Mouse (Mus musculus): ENCODE results near the gene Prdm11. TPM values are rescaled to one million over a fixed set of nuclear protein-coding genes. Genes with fewer than 3 reads are reported as not detected.

Gene Prdm11
- polyA plus RNA-seq, 1 experiment from 2014 or later: 8.0 TPM

DNA sequence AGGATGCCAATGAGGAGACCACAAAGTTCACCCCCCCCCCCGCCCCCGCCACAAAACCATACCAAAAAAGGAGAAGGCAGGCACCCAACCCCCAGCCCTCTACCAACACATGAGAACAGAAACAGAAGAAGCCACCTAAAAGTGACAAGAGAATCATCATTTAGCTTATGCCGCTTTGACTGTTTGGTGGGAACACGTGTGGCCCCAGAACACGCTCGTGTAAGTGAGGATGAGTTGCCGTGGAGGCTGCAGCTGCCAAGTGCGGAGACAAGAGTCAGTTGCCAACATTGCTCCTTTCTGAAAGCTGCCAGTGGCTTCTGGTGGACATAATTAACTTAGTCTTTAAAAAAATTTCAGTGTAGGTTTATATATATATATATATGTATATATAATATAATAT is 74.4 kb downstream of the Prdm11 start:
- 89% methylated on average over 8 of the region's 8 CpGs for WGBS

DNA sequence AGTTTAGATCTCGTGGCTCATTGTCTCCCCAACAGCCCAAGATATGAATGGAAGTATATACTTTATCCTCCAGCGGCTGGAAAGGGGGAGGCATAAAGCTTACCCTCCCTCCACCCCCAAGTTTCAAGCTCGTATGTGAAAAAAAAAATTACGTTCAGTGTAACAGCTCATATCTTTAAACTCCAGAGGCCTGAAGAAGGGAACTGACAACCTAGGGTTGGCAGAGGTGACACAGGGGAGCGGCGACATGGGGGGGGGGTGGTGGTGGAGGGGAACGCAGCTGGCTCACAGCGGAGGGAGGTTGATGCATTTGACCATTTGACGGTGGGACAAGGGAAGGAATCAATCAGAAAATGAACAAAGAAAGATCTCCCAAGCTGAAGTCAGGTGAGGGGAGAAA is 74.9 kb downstream of the Prdm11 start:
- Histone ChIP-seq H3K4me1 (replicated peaks) (peaks cover 13% of the 10 kb centered on the region), H3K9me3 (no peaks in the 10 kb centered on the region), H3K4me3 (replicated peaks) (no peak overlapping the region), H3K9ac (no peak overlapping the region), H3K27ac (no peak overlapping the region), H3K4me2 (replicated peaks) (no peak overlapping the region), H3K36me3 (peaks cover 38% of the 10 kb centered on the region), H3K27me3 (replicated peaks) (no peaks in the 10 kb centered on the region)
- ATAC-seq: no peak
- WGBS: 80% methylated on average over 9 of the region's 9 CpGs

More for the DNA sequence above, 74.4 kb downstream of the Prdm11 start:
- no peak for ATAC-seq
- H3K4me2 ChIP-seq (replicated peaks): no peak overlapping the region
- H3K4me1 ChIP-seq (replicated peaks): peaks cover 12% of the 10 kb centered on the region
- H3K27me3 ChIP-seq (replicated peaks): no peaks in the 10 kb centered on the region
- H3K9ac ChIP-seq: no peak overlapping the region
- H3K9me3 ChIP-seq: no peaks in the 10 kb centered on the region
- H3K36me3 ChIP-seq: peaks cover 38% of the 10 kb centered on the region
- no peak overlapping the region for H3K27ac ChIP-seq
- no peak overlapping the region for H3K4me3 ChIP-seq (replicated peaks)

- Histone ChIP-seq H3K4me2 (replicated peaks) (no peak overlapping the region), H3K27ac (no peak overlapping the region), H3K9me3 (no peaks in the 10 kb centered on the region), H3K9ac (no peak overlapping the region), H3K4me3 (replicated peaks) (no peak overlapping the region), H3K36me3 (peaks cover 12% of the 10 kb centered on the region; the same call in 1 of the 2 replicates), H3K4me1 (replicated peaks) (peaks cover 13% of the 10 kb centered on the region), H3K27me3 (replicated peaks) (no peaks in the 10 kb centered on the region)
- WGBS: 30% methylated on average over 4 of the region's 4 CpGs
- ATAC-seq: no peak
Observed at GRCm38 (mm10) chr2:92967839-92968166, 78.2 kb downstream of the Prdm11 start.

- no peak overlapping the region for H3K4me3 ChIP-seq (replicated peaks)
- peak; percentile 69 for ATAC-seq
- H3K27me3 ChIP-seq (replicated peaks): no peaks in the 10 kb centered on the region
- no peak overlapping the region for H3K27ac ChIP-seq
- H3K4me2 ChIP-seq (replicated peaks): no peak overlapping the region
- H3K4me1 ChIP-seq (replicated peaks): peaks cover 13% of the 10 kb centered on the region
- H3K9me3 ChIP-seq: no peaks in the 10 kb centered on the region
- peaks cover 7% of the 10 kb centered on the region; the same call in 1 of the 2 replicates for H3K36me3 ChIP-seq
- no peak overlapping the region for H3K9ac ChIP-seq
- 16% methylated on average over 10 of the region's 10 CpGs for WGBS
Observed at GRCm38 (mm10) chr2:92967032-92967838, 78.7 kb downstream of the Prdm11 start.

DNA sequence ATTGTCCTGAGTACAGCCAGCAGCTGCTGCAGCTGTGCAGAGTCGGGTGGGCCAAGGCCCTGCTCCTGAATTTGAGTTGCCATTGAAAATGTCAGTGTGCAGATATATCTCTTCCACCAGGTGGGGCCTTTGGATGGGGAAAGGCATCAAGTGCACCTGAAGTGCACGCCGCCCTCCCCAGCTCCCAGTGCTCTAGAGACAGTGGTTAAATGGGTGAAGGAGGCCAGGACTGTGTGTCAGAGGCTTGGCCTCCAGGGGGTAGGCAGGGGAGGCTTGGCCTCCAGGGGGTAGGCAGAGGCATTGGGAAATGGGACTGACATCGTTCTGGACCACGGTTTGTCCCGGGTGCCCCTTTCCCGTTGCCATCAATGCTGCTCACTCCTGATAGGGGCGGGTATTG is 79.7 kb downstream of the Prdm11 start:
- Histone ChIP-seq H3K4me2 (replicated peaks) (no peak overlapping the region), H3K9ac (no peak overlapping the region), H3K36me3 (peaks cover 2% of the 10 kb centered on the region; the same call in 1 of the 2 replicates), H3K4me3 (replicated peaks) (no peak overlapping the region), H3K27ac (no peak overlapping the region), H3K9me3 (no peaks in the 10 kb centered on the region), H3K27me3 (replicated peaks) (no peaks in the 10 kb centered on the region), H3K4me1 (replicated peaks) (peaks cover 13% of the 10 kb centered on the region)
- peak; percentile 12; the same call in 1 of the 2 replicates for ATAC-seq
- WGBS: 61% methylated on average over 8 of the region's 8 CpGs

DNA sequence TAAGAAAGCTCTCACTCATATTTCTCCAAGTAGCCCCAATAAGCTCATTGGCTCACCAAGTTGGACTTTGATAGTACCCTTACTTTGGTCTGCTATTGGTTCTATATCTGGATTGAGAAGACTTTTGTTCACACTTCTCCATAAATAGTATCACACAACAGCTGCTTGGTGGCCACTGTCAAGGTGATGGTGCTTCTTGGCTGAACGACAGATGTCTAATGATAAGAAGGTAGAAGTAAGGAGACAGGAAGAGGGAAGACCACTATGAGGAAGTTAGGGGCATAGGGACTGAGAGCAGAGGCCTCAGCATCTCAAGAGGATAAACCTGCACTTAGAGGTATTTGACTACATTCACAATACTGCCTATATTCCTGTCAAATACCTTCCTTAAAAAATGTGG is 81.6 kb downstream of the Prdm11 start:
- H3K4me1 ChIP-seq (replicated peaks): peaks cover 13% of the 10 kb centered on the region
- H3K4me2 ChIP-seq (replicated peaks): no peak overlapping the region
- no peak overlapping the region for H3K9ac ChIP-seq
- H3K36me3 ChIP-seq: peaks cover under 1% of the 10 kb centered on the region; the same call in 1 of the 2 replicates
- 89% methylated on average over 1 of the region's 1 CpGs for WGBS
- H3K4me3 ChIP-seq (replicated peaks): no peak overlapping the region
- ATAC-seq: no peak
- H3K27me3 ChIP-seq (replicated peaks): no peaks in the 10 kb centered on the region
- H3K9me3 ChIP-seq: no peaks in the 10 kb centered on the region
- H3K27ac ChIP-seq: no peak overlapping the region

GRCm38 (mm10) chr2:92958640-92959039 is 87.3 kb downstream of the Prdm11 start:
- ATAC-seq: no peak
- Histone ChIP-seq H3K36me3 (no peaks in the 10 kb centered on the region), H3K9ac (no peak overlapping the region), H3K27me3 (replicated peaks) (no peaks in the 10 kb centered on the region), H3K4me2 (replicated peaks) (no peak overlapping the region), H3K27ac (no peak overlapping the region), H3K9me3 (no peaks in the 10 kb centered on the region), H3K4me1 (replicated peaks) (no peaks in the 10 kb centered on the region), H3K4me3 (replicated peaks) (no peak overlapping the region)
- 77% methylated on average over 4 of the region's 4 CpGs for WGBS

GRCm38 (mm10) chr2:92956943-92957342 is 89.0 kb downstream of the Prdm11 start:
- Histone ChIP-seq H3K36me3 (no peaks in the 10 kb centered on the region), H3K4me2 (replicated peaks) (no peak overlapping the region), H3K27ac (no peak overlapping the region), H3K9ac (no peak overlapping the region), H3K4me1 (replicated peaks) (no peaks in the 10 kb centered on the region), H3K4me3 (replicated peaks) (no peak overlapping the region), H3K27me3 (replicated peaks) (no peaks in the 10 kb centered on the region), H3K9me3 (no peaks in the 10 kb centered on the region)
- WGBS: 81% methylated on average over 2 of the region's 2 CpGs
- no peak for ATAC-seq

GRCm38 (mm10) chr2:92954404-92955114 is 91.4 kb downstream of the Prdm11 start:
- H3K36me3 ChIP-seq: no peaks in the 10 kb centered on the region
- H3K4me1 ChIP-seq (replicated peaks): no peaks in the 10 kb centered on the region
- no peak overlapping the region for H3K9ac ChIP-seq
- no peak for ATAC-seq
- H3K27me3 ChIP-seq (replicated peaks): no peaks in the 10 kb centered on the region
- 46% methylated on average over 11 of the region's 11 CpGs for WGBS
- H3K27ac ChIP-seq: no peak overlapping the region
- H3K4me3 ChIP-seq (replicated peaks): no peak overlapping the region
- no peaks in the 10 kb centered on the region for H3K9me3 ChIP-seq
- H3K4me2 ChIP-seq (replicated peaks): no peak overlapping the region

- Histone ChIP-seq H3K4me2 (replicated peaks) (no peak overlapping the region), H3K27ac (no peak overlapping the region), H3K36me3 (no peaks in the 10 kb centered on the region), H3K9me3 (no peaks in the 10 kb centered on the region), H3K27me3 (replicated peaks) (no peaks in the 10 kb centered on the region), H3K4me1 (replicated peaks) (peaks cover 2% of the 10 kb centered on the region), H3K9ac (no peak overlapping the region), H3K4me3 (replicated peaks) (no peak overlapping the region)
- 91% methylated on average over 17 of the region's 17 CpGs for WGBS
- ATAC-seq: no peak
Observed at GRCm38 (mm10) chr2:92953450-92953849, 92.5 kb downstream of the Prdm11 start.

DNA sequence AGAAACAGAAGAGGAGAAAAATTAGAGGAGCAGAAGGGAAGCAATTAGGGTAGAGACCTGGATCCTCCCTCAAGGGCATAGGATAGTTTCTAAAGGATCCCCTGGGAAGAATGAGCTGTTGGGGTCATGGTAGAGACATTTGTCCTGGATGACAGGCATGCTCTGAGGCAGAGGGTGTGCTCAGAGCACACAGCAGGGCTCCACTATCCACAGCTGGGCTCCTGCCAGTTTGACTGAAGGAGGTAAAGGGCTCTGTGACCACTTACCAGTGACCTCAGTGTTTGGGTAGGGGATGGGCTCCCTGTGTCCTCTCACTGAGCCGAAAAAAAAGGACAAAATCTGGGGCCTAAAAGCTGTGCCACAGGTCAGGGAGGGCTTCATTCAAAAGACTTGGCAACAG is 96.4 kb downstream of the Prdm11 start:
- no peak overlapping the region for H3K9ac ChIP-seq
- no peaks in the 10 kb centered on the region for H3K36me3 ChIP-seq
- ATAC-seq: no peak
- no peak overlapping the region for H3K27ac ChIP-seq
- H3K4me3 ChIP-seq (replicated peaks): no peak overlapping the region
- H3K9me3 ChIP-seq: no peaks in the 10 kb centered on the region
- H3K4me2 ChIP-seq (replicated peaks): no peak overlapping the region
- WGBS: 5% methylated on average over 1 of the region's 1 CpGs
- peaks cover 12% of the 10 kb centered on the region for H3K4me1 ChIP-seq (replicated peaks)
- no peaks in the 10 kb centered on the region for H3K27me3 ChIP-seq (replicated peaks)

DNA sequence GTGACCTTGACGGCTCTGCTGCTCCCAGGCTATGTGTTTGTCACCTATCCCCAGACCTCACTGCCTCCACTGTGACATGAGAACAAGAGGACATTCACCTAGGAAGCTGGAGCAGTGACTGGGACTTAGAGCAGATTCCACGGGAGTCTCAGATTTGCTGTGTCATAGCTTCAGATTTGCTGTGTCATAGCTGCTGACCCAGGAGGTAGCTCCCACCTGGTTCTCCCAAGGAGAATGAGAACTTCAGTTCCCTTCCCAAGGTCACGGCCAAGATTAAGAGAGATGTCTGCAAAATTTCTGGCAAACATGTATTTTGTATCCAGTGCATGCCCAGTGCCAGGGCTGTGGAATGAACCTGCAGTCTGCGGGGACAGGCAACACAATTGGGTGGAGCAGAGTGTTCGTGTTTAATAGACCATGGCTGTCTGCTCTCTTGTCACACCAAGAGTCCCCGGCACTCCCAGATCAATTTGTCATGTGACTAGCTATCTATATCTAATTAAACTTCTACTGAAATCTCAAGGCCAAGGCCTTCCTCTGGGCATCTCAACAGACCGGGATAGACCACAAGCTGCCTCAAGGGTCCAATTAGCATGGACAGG is 97.2 kb downstream of the Prdm11 start:
- no peak overlapping the region for H3K4me2 ChIP-seq (replicated peaks)
- 53% methylated on average over 7 of the region's 7 CpGs for WGBS
- H3K27me3 ChIP-seq (replicated peaks): no peaks in the 10 kb centered on the region
- no peak overlapping the region for H3K4me3 ChIP-seq (replicated peaks)
- peaks cover 12% of the 10 kb centered on the region for H3K4me1 ChIP-seq (replicated peaks)
- ATAC-seq: no peak
- no peaks in the 10 kb centered on the region for H3K36me3 ChIP-seq
- no peak overlapping the region for H3K9ac ChIP-seq
- H3K27ac ChIP-seq: no peak overlapping the region
- no peaks in the 10 kb centered on the region for H3K9me3 ChIP-seq

Measured in intestine, embryonic 15.5 days (tissue).